Mouse (Mus musculus) bone marrow, adult 2 months (tissue): ENCODE data around the gene Atp6v1c2. TPM values are rescaled to one million over a fixed set of nuclear protein-coding genes. Genes with fewer than 3 reads are reported as not detected.

Experiments used
- H3K27ac ChIP-seq: fragments of 200-500 bp; 2 replicates; pipeline ENCODE4 v1.5.1; 2012; ENCODE audit warnings: low read depth, mild to moderate bottlenecking, control low read depth, inconsistent platforms, low read length; ENCODE audit not compliant: control insufficient read depth, poor library complexity, insufficient read depth
- H3K4me1 ChIP-seq: fragments of 200-500 bp; 2 replicates; pipeline ENCODE4 v1.6.1; 2011; ENCODE audit warnings: low read length; ENCODE audit not compliant: control insufficient read depth, insufficient read depth
- H3K4me3 ChIP-seq: fragments of 200-500 bp; replicated peaks from 2 replicates; pipeline ENCODE3; 2011; ENCODE audit warnings: mild to moderate bottlenecking, low read depth, low read length, control low read depth; ENCODE audit not compliant: control insufficient read depth
- CTCF ChIP-seq: fragments of 200-500 bp; IDR thresholded peaks from 2 replicates; pipeline ENCODE4 v1.5.1; 2011; ENCODE audit warnings: low read length, control low read depth; ENCODE audit not compliant: control insufficient read depth, insufficient read depth
- POLR2A ChIP-seq: fragments of 200-500 bp; IDR thresholded peaks from 2 replicates; pipeline ENCODE4 v1.6.1; 2011; ENCODE audit warnings: low read depth, mild to moderate bottlenecking, control low read depth, low read length, borderline replicate concordance; ENCODE audit not compliant: control insufficient read depth
- WGBS: fragments of 180-500 bp; shearing (Covaris S2); methylation state at CpG from one replicate; pipeline ENCODE4 v1.1.7; 2018; 5-methylcytosine and 5-hydroxymethylcytosine counted together
- polyA plus RNA-seq: library from polyadenylated mRNA; stranded (reverse); fragments of >200 nt; gene quantifications from 2 replicates; pipeline ENCODE4 v1.2.4, GENCODE M21; 2011; ENCODE audit warnings: low replicate concordance; ENCODE audit not compliant: missing spikeins, insufficient read depth, insufficient read length

Gene Atp6v1c2
- polyA plus RNA-seq, 1 experiment = 2.6 TPM

DNA sequence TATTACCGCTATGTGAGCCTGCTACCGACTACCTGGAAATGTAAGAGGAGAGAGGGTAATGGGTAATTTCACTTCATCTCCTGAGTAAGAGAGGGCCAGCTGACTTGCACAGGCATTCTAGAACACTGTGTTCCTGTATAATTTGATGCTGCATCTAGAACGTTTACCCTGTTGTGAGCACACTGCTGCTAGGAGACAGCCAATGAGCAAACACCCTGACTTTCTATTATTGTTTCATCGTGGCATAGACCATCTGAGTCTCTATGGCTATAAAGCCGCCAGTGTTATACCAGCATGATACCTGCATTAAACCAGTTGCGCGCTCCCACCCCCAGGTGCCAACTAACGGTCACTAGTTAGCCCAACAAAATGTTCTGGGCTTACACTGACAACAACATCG lies 87.5 kb downstream of the Atp6v1c2 start:
- TF ChIP-seq CTCF (no peak), POLR2A (no peak)
- Histone ChIP-seq H3K4me3 (no peak overlapping the region), H3K4me1 (no peaks in the 10 kb centered on the region), H3K27ac (no peak overlapping the region)
- 86% methylated on average over 9 of the region's 9 CpGs for WGBS

DNA sequence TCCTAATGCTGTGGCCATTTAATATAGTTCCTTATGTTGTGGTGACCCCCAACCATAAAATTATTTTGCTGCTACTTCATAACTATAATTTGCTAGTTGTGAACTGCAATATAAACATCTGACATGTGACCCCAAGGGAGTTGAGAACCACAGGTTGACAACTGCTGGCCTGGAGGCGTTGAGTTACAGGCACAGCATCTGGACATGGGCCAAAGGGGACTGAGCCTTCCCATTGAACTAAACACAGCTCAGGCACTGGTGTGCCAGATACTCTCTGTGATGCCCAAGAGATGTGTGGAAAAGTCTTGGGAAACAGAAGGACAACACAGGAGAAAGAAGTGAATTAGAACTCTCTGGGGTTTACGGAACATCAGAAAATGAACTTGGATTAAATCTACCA lies 88.1 kb downstream of the Atp6v1c2 start:
- no peak for TF ChIP-seq CTCF
- no peak for TF ChIP-seq POLR2A
- no peaks in the 10 kb centered on the region for H3K4me1 ChIP-seq
- H3K27ac ChIP-seq = no peak overlapping the region
- WGBS = 66% methylated on average over 2 of the region's 2 CpGs
- H3K4me3 ChIP-seq = no peak overlapping the region

DNA sequence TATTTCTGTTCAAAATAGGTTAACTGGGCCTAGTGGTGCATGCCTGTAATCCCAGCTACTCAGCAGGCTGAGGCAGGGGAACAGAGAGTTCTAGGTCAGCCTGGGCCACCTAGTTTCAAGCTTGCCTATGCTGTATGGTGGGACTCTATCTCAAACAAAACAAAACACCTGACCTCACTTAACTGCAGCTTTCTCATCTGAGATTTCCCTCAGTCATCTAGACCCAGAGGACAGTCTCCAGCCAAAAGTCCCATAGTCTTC lies 89.8 kb downstream of the Atp6v1c2 start:
- no peak overlapping the region for H3K27ac ChIP-seq
- H3K4me1 ChIP-seq = no peaks in the 10 kb centered on the region
- no peak for TF ChIP-seq POLR2A
- TF ChIP-seq CTCF = no peak
- H3K4me3 ChIP-seq = no peak overlapping the region

DNA sequence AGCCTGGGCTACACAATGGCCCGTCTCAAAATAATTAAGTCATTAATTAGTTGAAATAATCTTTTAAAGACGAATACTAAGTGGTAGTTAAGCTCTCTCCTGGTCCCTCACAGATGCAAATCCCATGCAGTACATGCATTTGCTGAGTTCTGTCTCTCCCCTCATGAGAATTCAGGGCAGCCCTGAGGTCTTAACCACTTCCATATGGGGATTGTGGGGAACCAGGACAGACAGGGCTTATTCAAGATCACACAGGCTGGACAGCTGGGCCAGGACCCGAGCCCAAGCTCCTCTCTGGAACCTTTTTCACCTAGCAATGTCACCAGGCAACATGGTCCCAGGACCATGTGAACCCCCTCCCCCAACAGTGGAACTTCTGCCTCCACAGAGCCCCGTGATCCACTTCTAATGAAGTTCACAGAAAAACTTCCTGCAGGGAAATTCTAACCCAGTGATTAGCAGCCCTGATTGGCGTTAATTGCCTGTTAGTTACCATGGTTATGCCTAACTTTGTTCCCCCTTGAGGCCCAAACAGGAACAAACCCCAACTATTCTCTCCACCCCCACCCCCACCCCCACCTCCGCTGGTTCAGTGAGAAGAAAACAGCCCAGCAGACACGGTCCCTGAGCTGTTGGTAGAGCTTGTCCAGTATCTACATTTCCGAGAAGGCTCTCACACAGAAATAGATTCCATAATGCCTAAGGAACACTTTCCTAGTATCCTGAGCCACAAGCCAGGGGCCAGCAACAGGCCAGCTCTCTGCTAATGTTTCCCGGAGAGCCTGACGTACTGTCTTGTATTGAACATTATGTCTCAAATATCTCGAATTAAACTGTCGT lies 90.4 kb downstream of the Atp6v1c2 start:
- Histone ChIP-seq H3K4me3 (no peak overlapping the region), H3K4me1 (no peaks in the 10 kb centered on the region), H3K27ac (no peak overlapping the region)
- TF ChIP-seq CTCF (no peak), POLR2A (no peak)
- WGBS = 43% methylated on average over 12 of the region's 12 CpGs

DNA sequence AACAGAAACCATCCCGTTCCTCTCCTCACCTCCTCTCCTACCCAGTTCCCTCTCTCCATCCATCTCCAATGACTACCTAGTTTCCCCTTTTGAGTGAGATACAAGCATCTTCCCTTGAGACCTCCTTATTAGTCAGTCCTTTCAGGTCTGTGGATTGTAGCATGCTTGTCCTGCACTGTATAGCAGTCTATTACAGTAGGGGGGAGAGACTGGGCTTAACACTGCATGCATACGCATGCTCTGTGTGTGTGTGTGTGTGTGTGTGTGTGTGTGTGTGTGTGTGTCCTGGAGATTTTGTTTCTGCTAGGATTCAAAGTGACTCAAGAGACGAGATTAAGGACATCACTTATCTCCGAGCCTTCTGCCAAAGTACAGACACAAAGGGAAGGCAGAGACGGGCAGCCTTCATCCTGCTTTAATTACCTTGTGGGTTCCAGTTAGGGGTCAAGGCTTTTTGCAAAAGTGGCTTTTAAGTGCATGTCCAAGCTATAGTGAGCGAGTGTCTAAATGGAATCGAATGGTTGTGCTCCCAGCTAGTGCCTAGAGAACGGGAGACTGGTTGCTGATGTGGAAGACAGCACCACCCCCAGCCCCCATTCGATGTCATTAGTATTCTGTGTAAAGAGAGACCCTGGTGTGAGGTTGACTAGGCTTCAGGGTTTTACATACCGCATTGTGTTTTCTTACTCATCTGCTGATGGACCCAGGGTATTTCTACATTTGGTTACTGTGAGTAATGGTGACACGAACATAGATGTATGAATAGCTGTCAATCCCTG lies 93.4 kb downstream of the Atp6v1c2 start:
- 69% methylated on average over 11 of the region's 11 CpGs for WGBS
- Histone ChIP-seq H3K4me3 (no peak overlapping the region), H3K27ac (no peak overlapping the region), H3K4me1 (no peaks in the 10 kb centered on the region)
- TF ChIP-seq POLR2A = no peak
- TF ChIP-seq CTCF = no peak

Other genes starting within 250 kb of the Atp6v1c2 start
- gene Kcnf1, start 152.5 kb downstream of the Atp6v1c2 start, polyA plus RNA-seq = 0.66 and 1.1 TPM in 2 replicates
- gene Pdia6, start 62.8 kb downstream of the Atp6v1c2 start, polyA plus RNA-seq = 49.6 and 79.1 TPM in 2 replicates
- gene Nol10, start 19.1 kb upstream of the Atp6v1c2 start, polyA plus RNA-seq = 7.6 and 9.6 TPM in 2 replicates
- gene Odc1, start 215.4 kb upstream of the Atp6v1c2 start, polyA plus RNA-seq = 585 and 642 TPM in 2 replicates